In the genomic region with DNA sequence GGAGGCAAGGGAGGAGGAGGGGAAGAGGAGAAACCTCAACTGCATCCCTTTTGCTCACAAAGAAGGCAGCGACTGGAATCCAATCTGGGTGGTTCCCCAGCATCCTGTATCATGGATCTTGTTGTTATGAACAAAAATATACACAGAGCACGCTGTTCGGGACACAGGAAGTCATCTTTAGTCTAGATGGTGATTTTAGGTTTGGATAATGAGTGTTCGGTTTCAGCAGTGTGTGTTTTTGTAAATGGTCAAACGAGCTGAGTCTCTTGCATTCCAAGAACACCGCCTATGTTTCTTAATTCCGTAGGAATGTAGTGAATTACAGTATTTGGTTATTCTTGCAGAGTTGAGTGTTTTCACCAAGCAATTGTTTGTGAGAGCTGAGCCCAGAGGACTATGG, we compare ENCODE assay signal across 23 mouse cellular contexts. TPM values are rescaled to one million over a fixed set of nuclear protein-coding genes. Genes with fewer than 3 reads are reported as not detected.
DNase-seq lines count a peak whose midpoint lies in the region; ATAC-seq and TF ChIP-seq lines count a peak whose summit lies in the region.
"Had no signal": no experiment of that assay in that cellular context is flagged by ENCODE, and none has a peak within 500 bp of the region (broad histone marks: within the 10 kb centered on the region; RNA-seq: fewer than 3 reads in every experiment).

No protein-coding gene starts in this region.

- H3K27ac ChIP-seq in kidney, postnatal 0 days: no peak overlapping the region
- no peak overlapping the region for H3K27ac ChIP-seq in kidney, adult 2 months (ENCODE audit: insufficient read depth, low read depth, low read length)
- H3K27ac ChIP-seq in embryonic facial prominence, embryonic 12.5 days: peak overlapping the region; percentile 42
- peak overlapping the region; percentile 35; the same call in 1 of the 2 replicates for H3K27ac ChIP-seq in embryonic fibroblast, embryonic 13.5 days (ENCODE audit: insufficient read depth, low read length)
- H3K27ac ChIP-seq: forebrain, embryonic 12.5 days; hindbrain, embryonic 15.5 days had no signal

- 39% methylated on average over 7 of the region's 7 CpGs for WGBS in kidney, postnatal 0 days
- 49% methylated on average over 7 of the region's 7 CpGs for WGBS in kidney, adult 2 months
- 40% methylated on average over 7 of the region's 7 CpGs for WGBS in embryonic facial prominence, embryonic 12.5 days

- H3K36me3 ChIP-seq in kidney, postnatal 0 days (ENCODE audit: insufficient read depth, low read length): no peaks in the 10 kb centered on the region
- H3K36me3 ChIP-seq in kidney, adult 2 months (ENCODE audit: control insufficient read depth, insufficient read depth, low read length): no peaks in the 10 kb centered on the region
- H3K36me3 ChIP-seq in embryonic facial prominence, embryonic 12.5 days: no peaks in the 10 kb centered on the region
- no peaks in the 10 kb centered on the region for H3K36me3 ChIP-seq in myocyte (ENCODE audit: control insufficient read depth, insufficient read depth)
- H3K36me3 ChIP-seq: forebrain, embryonic 12.5 days; heart, embryonic 12.5 days; hindbrain, embryonic 15.5 days had no signal

- H3K79me2 ChIP-seq in myocyte (ENCODE audit: control insufficient read depth, insufficient read depth): no peaks in the 10 kb centered on the region

- H3ac ChIP-seq in myocyte (ENCODE audit: control insufficient read depth, insufficient read length): no peak overlapping the region

- no peak overlapping the region for H3K9ac ChIP-seq in kidney, postnatal 0 days (ENCODE audit: low read depth, low read length)
- H3K9ac ChIP-seq in embryonic facial prominence, embryonic 12.5 days: no peak overlapping the region
- H3K9ac ChIP-seq: forebrain, embryonic 12.5 days; heart, embryonic 12.5 days; hindbrain, embryonic 15.5 days had no signal

- no peak for ATAC-seq in kidney, postnatal 0 days (replicated peaks; ENCODE audit: low FRiP score, low read depth)
- no peak for ATAC-seq in embryonic facial prominence, embryonic 12.5 days (ENCODE audit: insufficient number of reproducible peaks, insufficient read depth, low FRiP score, low TSS enrichment)
- ATAC-seq: CD4-positive, CD25-positive, alpha-beta regulatory T cell, adult 4 months; forebrain, embryonic 16.5 days had no signal

- H3K9me3 ChIP-seq in kidney, postnatal 0 days (replicated peaks; ENCODE audit: low read length): no peaks in the 10 kb centered on the region
- 0 out of 2 replicates have a peak, but pooled peaks cover 2% of the 10 kb centered on the region for H3K9me3 ChIP-seq in embryonic facial prominence, embryonic 12.5 days
- H3K9me3 ChIP-seq: forebrain, embryonic 12.5 days; G1E; heart, embryonic 12.5 days; hindbrain, embryonic 15.5 days had no signal

- H3K4me2 ChIP-seq in kidney, postnatal 0 days (ENCODE audit: low read length): no peak overlapping the region
- H3K4me2 ChIP-seq in embryonic facial prominence, embryonic 12.5 days (replicated peaks): no peak overlapping the region
- peak overlapping the region; percentile 14 for H3K4me2 ChIP-seq in myocyte (ENCODE audit: low read depth)
- H3K4me2 ChIP-seq: forebrain, embryonic 12.5 days; heart, embryonic 12.5 days; hindbrain, embryonic 15.5 days had no signal

- H3K4me3 ChIP-seq in kidney, postnatal 0 days (replicated peaks; ENCODE audit: low read depth, low read length): no peak overlapping the region
- no peak overlapping the region for H3K4me3 ChIP-seq in kidney, adult 2 months (ENCODE audit: insufficient read depth, low read depth, low read length)
- no peak overlapping the region for H3K4me3 ChIP-seq in embryonic facial prominence, embryonic 12.5 days
- H3K4me3 ChIP-seq in embryonic fibroblast, embryonic 13.5 days (ENCODE audit: insufficient read depth, low read length): no peak overlapping the region
- no peak overlapping the region for H3K4me3 ChIP-seq in myocyte
- H3K4me3 ChIP-seq: forebrain, embryonic 12.5 days; heart, embryonic 12.5 days; hindbrain, embryonic 15.5 days had no signal

- no peaks in the 10 kb centered on the region for H3K4me1 ChIP-seq in kidney, postnatal 0 days (replicated peaks; ENCODE audit: insufficient read depth, low read length)
- H3K4me1 ChIP-seq in kidney, adult 2 months (ENCODE audit: control insufficient read depth, insufficient read depth, low read length): no peaks in the 10 kb centered on the region
- peaks cover 27% of the 10 kb centered on the region; the same call in 1 of the 2 replicates for H3K4me1 ChIP-seq in embryonic facial prominence, embryonic 12.5 days
- peaks cover 9% of the 10 kb centered on the region for H3K4me1 ChIP-seq in embryonic fibroblast, embryonic 13.5 days (ENCODE audit: control insufficient read depth, insufficient read depth, low read length)
- H3K4me1 ChIP-seq: forebrain, embryonic 12.5 days; heart, embryonic 12.5 days; hindbrain, embryonic 15.5 days had no signal

- H3K27me3 ChIP-seq in kidney, postnatal 0 days (ENCODE audit: insufficient read depth, low read length): no peaks in the 10 kb centered on the region
- no peaks in the 10 kb centered on the region for H3K27me3 ChIP-seq in kidney, adult 2 months (replicated peaks; ENCODE audit: control insufficient read depth, insufficient read depth, low read length)
- H3K27me3 ChIP-seq in embryonic facial prominence, embryonic 12.5 days: no peaks in the 10 kb centered on the region
- H3K27me3 ChIP-seq in myocyte (ENCODE audit: control insufficient read depth, insufficient read depth, insufficient read length): no peaks in the 10 kb centered on the region
- H3K27me3 ChIP-seq: forebrain, embryonic 12.5 days; heart, embryonic 12.5 days; hindbrain, embryonic 15.5 days had no signal

- no peak for TF ChIP-seq CTCF in kidney, postnatal 0 days (IDR thresholded peaks at IDR 0.05; ENCODE audit: low read depth)
- no peak for TF ChIP-seq CTCF in kidney, adult 2 months (conservative IDR thresholded peaks at IDR 0.05; ENCODE audit: insufficient read depth, insufficient read length, low read depth, low read length)
- TF ChIP-seq CTCF in embryonic fibroblast, embryonic 13.5 days (IDR thresholded peaks at IDR 0.05; ENCODE audit: borderline replicate concordance, insufficient read depth, low read length): no peak

- no peak for TF ChIP-seq POLR2A in kidney, adult 2 months (IDR thresholded peaks at IDR 0.05; ENCODE audit: low read depth, low read length)
- TF ChIP-seq POLR2A in embryonic fibroblast, embryonic 13.5 days (IDR thresholded peaks at IDR 0.05; ENCODE audit: low read depth, low read length): no peak
- TF ChIP-seq POLR2A in myocyte (IDR thresholded peaks at IDR 0.05; ENCODE audit: insufficient read length, low read depth): no peak

- DNase-seq in kidney, postnatal 0 days (ENCODE audit: low spot score): peak; percentile 37
- no peak for DNase-seq in kidney, adult 2 months
- DNase-seq in frontal cortex, adult 2 months (ENCODE audit: extremely low spot score in 1 of 2, low spot score in 1 of 2): no peak
- no peak for DNase-seq in left cerebral cortex, adult 8-10 months (ENCODE audit: low spot score in 2 of 2)
- no peak for DNase-seq in heart, adult 11 months
- DNase-seq: adrenal gland, postnatal 14 days; B cell, adult 2 months; cerebellum, adult 11-12 months; cerebellum, adult 9-10 months; cerebellum, postnatal 36 days; gastrocnemius, postnatal 14 days; heart, postnatal 36 days had no signal

TF ChIP-seq in myocyte, 11 proteins besides CTCF, POLR2A, EP300 and RAD21:
- no peak for TF ChIP-seq SRF (IDR thresholded peaks at IDR 0.05; ENCODE audit: control insufficient read depth, insufficient read length, low read depth)
- no peak for TF ChIP-seq CEBPB (IDR thresholded peaks at IDR 0.05; ENCODE audit: insufficient read depth, poor library complexity, severe bottlenecking)
- TF ChIP-seq TCF3 (IDR thresholded peaks at IDR 0.05; ENCODE audit: insufficient read length, low read depth): no peak
- no peak for TF ChIP-seq TCF12 (IDR thresholded peaks at IDR 0.05; ENCODE audit: insufficient read depth, poor library complexity, severe bottlenecking)
- TF ChIP-seq MYOG (IDR thresholded peaks at IDR 0.05; ENCODE audit: control insufficient read depth in 1 of 3, insufficient read depth in 1 of 3, insufficient read length in 2 of 3, low read depth in 2 of 3): no peak
- TF ChIP-seq MYOD1 (IDR thresholded peaks at IDR 0.05; ENCODE audit: control insufficient read depth in 1 of 3, insufficient read length in 2 of 3, low read depth in 2 of 3): no peak
- no peak for TF ChIP-seq POLR2AphosphoS2 (IDR thresholded peaks at IDR 0.05; ENCODE audit: insufficient read length, low read depth)
- TF ChIP-seq USF1 (IDR thresholded peaks at IDR 0.05; ENCODE audit: low read depth): no peak
- no peak for TF ChIP-seq E2F4 (IDR thresholded peaks at IDR 0.05; ENCODE audit: insufficient read depth)
- TF ChIP-seq REST (IDR thresholded peaks at IDR 0.05; ENCODE audit: insufficient read depth, insufficient read length): no peak
- TF ChIP-seq MAX (IDR thresholded peaks at IDR 0.05; ENCODE audit: low read depth): no peak

RNA-seq across cellular contexts. Expression of a gene that starts 33.1 kb away (rescaled TPM):
- not detected in 2 replicates for polyA plus RNA-seq in kidney, postnatal 0 days (2015; fragmentation: Nextera tagmentation; extraction: Ambion mirVana)
- polyA plus RNA-seq in kidney, adult 2 months (2012; rRNA removed): 0.57 and 3.8 TPM in 2 replicates
- not detected in 2 replicates for polyA plus RNA-seq in embryonic facial prominence, embryonic 12.5 days (2016; fragmentation: Nextera tagmentation; extraction: Ambion mirVana)
- not detected in 2 replicates for polyA plus RNA-seq in embryonic fibroblast, embryonic 13.5 days (2011; ENCODE audit: insufficient read length, low read depth, missing spikeins)
- polyA plus RNA-seq in myocyte (2012; fragmentation: generic; extraction: Trizol): not detected
- 0.11 and 0.14 TPM in 2 replicates for polyA plus RNA-seq in frontal cortex, adult 2 months (2012; rRNA removed)
- under 1 TPM in 1 of 4 experiments, not detected in 3; 0.65 TPM for total RNA-seq in left cerebral cortex, adult 8-10 months (2022)
- total RNA-seq: gastrocnemius, adult 18-20 months had no signal
- polyA plus RNA-seq: embryonic facial prominence, embryonic 11.5 days; forebrain, embryonic 12.5 days; G1E; heart, embryonic 12.5 days; hindbrain, embryonic 15.5 days had no signal

RNA-seq across cellular contexts. Expression of a gene that starts 56.0 kb away (rescaled TPM):
- 15.3 and 16.9 TPM in 2 replicates for polyA plus RNA-seq in kidney, postnatal 0 days (2015; fragmentation: Nextera tagmentation; extraction: Ambion mirVana)
- 2.6 and 2.9 TPM in 2 replicates for polyA plus RNA-seq in kidney, adult 2 months (2012; rRNA removed)
- polyA plus RNA-seq in embryonic facial prominence, embryonic 12.5 days (2016; fragmentation: Nextera tagmentation; extraction: Ambion mirVana): 92.3 and 93.3 TPM in 2 replicates
- polyA plus RNA-seq in embryonic fibroblast, embryonic 13.5 days (2011; ENCODE audit: insufficient read length, low read depth, missing spikeins): 16.5 and 24.9 TPM in 2 replicates
- 8.9 TPM for polyA plus RNA-seq in myocyte (2012; fragmentation: generic; extraction: Trizol)
- 13.4 TPM in 2 replicates for polyA plus RNA-seq in frontal cortex, adult 2 months (2012; rRNA removed)
- 10 to 100 TPM; 16.1 to 19.9 (median 18.7) TPM for total RNA-seq in left cerebral cortex, adult 8-10 months (2022)

Comparison
In these comparisons a context has a peak if more than half of its experiments do, and no peak if none do; other contexts are left out.
1. H3K27ac ChIP-seq: peak in embryonic facial prominence, embryonic 12.5 days (single experiment) and embryonic fibroblast, embryonic 13.5 days (single experiment); none in kidney, postnatal 0 days (single experiment) and kidney, adult 2 months (single experiment).